Mouse (Mus musculus): ENCODE measurements around the gene Kcnn1.
"Not testable (repeated sequence)": the region's sequence is repeated elsewhere in the genome, so short reads cannot be mapped to it uniquely, and the experiment has no call there.

Gene Kcnn1

DNA sequence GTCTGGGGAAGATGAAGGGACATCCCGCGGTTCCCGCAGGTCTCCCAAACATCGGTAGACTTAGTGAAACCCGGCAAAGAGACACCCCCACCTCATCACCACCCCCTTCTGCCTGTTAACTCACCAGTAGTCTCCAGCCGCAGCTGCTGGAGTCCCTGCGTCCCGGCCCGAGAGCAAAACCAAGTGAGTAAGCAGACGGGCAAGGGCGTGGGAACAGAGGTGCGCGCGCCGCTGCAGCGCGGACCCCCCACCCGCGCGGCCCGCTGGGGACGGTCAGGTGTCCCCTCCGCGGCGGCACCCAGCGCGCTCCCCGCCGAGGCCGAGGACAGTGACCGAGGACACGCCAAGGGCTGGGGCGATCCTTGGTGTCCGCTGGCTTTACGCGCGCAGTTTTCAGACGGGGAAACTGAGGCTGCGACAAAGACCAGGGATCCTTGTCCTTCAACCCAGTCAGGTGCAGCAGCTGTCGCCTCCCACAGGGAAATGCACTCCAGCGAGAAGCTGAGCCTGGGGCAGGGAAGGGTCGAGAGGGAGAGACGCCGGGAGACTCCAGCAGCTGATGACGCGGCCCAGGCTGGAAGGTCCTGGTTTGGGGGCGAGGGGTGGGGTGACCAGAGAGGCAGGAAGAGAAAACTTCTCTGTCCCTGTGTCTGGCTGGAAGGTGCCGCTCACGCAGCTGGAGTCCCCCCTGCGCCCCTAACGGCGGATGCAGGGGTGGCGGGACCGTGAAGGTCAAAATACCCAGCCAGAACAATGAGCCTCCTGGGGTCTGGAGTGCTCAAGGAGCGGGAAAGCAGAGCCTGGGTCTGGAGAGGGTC, at the start of gene Kcnn1:
Gene Kcnn1 (minus strand): TSS at position 435 of the 818 bp plus-strand sequence.
- DNase-seq (ENCODE audit: low read depth, low spot score), result no peak

DNA sequence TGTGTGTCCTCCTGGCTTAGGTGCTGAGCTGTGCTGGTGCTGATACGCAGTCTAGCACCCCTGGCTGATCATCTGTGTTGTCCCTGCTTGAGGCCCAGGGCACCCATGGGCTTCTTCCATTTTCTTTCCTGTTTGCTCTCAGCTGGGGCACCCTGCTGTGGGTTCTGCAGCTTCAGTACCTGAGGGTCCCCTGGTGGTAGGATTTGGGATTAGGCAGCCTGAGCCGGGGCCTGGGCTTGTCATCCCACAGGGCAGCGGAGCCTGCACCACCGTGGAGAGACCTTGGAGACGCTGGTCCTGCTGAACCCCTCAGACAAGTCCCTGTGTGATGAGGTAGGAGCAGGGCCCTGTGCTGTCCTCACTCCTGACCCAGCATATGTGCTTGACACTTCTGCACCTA, 48.5 kb upstream of the Kcnn1 start:
- DNase-seq (ENCODE audit: low read depth, low spot score), result no peak

DNA sequence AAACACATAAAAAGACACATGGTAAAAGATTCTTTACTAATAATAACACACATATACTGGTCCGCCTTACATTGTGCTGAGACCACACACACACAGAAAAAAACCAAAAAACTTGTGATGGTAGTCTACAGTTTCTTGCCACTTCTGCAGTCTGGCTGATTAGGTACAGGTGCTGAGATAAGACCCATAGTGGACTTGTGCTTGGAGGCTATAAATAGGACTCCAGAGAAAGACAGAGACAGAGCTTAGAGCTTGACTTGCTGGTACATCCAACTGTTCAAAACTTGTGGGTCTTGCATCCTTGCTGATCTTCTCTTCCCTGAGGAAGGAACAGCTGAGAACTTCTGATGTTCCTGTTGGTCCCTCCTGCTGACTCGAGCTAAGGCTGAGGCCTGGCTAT, 44.5 kb upstream of the Kcnn1 start:
- DNase-seq (ENCODE audit: low read depth, low spot score), result no peak

DNA sequence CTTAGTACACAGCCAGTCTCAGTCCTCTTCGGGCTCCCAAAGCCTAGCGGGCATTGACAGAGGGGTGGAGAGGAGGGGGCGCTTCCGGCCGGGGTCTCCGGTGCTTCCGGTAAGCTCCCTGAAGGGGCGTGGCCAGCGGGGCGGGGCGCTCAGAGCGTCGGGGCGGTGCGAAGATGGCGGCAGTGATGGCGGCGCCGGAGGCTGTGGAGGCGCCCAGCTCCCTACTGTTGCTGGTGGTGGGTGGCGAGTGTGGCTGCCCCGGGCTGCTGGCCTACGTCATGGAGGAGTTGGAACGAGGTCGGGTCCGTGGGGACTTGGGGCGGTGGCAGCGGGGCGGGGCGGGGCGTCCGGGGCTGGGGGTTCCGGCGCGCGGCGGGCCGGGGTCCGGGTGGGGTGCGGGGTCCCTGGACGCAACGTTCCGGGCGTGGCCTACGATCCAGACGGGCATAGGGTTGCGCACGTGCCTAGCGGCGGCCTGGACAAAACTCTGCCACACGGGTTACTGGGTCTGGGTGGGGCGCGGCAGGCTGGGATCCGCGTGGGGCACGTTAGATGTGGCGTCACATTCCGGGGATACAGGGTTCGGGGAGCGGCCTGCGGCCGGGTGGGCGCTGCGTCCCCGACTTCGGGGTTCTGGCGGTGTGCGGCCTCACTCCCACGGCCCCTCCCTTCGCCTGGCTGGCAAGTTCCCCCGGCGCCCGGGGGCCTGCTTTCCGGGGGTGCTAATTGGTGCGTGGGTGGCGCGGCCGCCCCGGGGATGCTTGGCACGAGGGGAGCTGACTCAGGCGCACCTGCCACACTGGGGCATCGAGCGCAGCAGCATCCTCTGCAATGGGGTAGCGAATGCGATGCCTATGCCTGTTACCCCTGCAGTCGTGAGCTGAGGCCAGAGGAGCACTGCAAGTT, 43.0 kb upstream of the Kcnn1 start, which contains the start of gene Map1s:
Gene Map1s (plus strand): TSS at position 102 of the 906 bp plus-strand sequence.
- DNase-seq (ENCODE audit: low read depth, low spot score), result peak; percentile 93

DNA sequence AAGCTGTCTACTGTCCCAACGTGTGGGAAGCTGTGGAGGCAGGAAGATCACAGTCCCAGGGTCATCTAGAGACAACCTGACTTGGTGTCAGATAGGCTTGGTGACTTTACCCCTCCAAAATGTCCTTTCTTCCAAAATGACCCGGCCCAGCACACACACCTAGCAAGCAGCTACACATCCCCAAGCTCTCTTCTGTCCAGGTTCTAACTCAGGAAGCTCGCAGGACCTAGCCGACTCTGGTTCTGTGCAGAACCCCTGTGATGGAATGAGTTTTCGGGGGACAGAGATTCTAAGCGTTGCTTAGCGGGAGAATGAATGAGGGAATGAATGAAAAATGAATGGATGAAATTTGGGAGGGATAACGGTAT, 42.4 kb upstream of the Kcnn1 start:
- DNase-seq (ENCODE audit: low read depth, low spot score), result no peak

DNA sequence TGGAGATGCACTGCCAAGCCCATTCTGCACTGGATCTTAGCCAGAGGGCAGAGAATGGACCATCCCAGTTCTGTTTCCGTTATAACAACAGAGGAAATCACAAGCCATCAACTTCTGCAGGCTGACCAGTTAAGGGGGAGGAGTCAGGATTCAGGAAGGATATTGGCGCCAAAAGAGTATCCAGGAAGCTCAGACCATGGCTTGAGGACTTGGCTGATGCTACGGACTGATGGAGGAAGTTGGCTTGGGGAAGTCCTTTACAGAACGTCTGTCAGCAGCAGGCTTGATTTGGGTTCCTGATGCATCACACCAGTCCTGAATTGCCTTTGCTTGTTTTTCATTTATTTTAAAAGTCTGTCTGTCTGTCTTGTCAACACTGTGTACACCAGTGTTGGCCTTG, 41.5 kb upstream of the Kcnn1 start:
- DNase-seq (ENCODE audit: low read depth, low spot score), result peak; percentile 70

DNA sequence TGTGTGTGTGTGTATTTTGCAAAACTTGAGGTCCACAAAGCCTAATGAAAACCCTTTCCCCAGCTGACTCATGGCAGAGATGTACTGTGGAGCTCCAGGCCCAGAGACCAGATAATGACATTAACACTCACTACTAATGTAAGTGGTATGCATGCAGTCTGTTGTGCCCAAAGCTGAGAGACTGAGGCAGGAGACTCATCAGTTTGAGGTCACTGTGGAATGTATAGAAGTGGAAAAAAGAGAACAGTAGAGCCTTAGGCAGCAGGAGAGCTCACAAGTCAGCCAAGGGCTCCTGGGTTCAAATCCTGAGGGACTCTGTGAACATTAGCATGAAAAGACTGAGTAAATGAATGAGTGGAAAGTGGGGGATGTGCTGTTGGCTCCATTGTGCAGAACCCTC, 40.5 kb upstream of the Kcnn1 start:
- DNase-seq (ENCODE audit: low read depth, low spot score), result peak; percentile 41

DNA sequence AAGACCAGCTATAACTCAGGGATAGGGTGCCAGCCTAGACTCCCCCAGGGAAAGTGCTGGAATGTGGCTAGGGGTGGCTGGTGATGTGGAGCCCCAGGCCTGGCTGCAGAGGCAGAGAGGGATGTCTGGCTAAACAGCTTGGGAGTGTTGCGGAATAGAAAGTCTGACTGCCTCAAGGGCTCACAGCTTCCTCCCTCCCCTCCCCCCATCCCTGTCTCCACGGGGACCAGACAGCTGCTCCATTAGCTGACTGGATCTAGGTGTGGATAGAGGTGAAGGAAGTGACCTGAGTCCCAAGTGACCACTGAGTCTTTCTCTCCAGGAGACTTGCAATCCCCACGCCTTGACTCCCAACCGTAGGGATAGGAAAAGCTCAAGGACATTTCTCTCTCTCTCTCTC, 40.1 kb upstream of the Kcnn1 start:
- peak; percentile 53 for DNase-seq (ENCODE audit: low read depth, low spot score)

DNA sequence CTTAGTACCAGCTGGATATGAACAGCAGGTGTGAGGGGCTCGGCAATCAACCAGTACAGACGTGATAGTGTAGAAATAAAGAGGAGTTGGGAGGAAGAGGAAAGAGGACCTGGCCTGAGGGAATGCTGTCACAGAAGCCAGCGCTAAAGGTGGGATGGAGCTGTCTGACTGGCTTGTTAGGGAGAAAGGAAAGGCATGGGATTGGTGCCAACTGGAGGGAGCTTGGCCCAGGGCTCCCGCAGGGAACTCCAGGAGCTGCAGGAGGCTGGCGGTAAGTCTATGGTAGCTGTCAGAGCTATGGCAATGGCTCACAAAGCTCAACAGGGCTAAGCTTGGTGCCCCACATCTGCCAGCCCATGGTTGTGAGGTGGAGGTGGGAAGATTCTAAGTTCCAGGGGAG, 39.2 kb upstream of the Kcnn1 start:
- DNase-seq (ENCODE audit: low read depth, low spot score), result no peak

DNA sequence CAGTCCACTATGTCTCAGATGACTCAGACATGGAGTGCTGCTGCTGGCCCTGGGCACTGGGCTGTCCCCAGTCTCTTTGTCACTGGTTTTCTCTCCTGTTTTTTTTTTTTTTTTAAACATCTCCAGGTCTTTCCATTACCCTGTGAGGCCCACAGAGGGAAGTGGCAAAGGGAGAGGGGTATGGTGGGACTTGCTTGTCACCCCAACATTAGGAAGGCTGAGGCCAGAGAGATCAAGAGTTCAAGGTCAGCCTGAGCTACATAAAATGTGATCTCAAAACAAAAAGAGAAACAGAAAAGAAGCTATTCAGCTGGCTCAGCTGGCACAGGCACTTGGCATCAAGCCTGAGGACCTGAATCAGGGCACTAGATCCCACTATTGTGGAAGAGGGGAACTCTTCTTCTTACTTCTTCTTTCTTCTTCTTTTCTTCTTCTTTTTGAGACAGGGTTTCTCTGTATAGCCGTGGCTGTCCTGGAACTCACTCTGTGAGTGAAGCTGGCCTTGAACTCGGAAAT, 37.9 kb upstream of the Kcnn1 start:
- no peak for DNase-seq (ENCODE audit: low read depth, low spot score)

DNA sequence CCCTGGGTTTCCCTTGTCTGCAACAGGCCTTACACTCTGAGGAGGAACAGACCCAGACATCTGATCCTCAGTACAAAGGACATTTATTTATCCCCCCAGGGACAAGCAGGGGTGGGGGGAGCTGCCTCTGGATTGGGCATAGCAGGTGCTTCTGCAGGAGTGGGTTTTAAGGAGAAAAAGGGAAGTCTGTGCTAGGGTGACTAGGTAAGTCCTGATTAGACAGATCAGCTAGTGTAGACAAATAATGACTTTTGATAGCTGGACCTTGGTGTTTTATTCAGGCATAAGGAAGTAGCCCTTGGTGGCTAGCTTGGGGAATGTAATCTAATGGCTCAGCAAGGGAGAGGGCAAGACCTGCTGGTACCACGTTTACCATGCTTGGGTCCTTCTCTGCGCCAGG, 36.2 kb upstream of the Kcnn1 start:
- DNase-seq (ENCODE audit: low read depth, low spot score), result no peak

DNA sequence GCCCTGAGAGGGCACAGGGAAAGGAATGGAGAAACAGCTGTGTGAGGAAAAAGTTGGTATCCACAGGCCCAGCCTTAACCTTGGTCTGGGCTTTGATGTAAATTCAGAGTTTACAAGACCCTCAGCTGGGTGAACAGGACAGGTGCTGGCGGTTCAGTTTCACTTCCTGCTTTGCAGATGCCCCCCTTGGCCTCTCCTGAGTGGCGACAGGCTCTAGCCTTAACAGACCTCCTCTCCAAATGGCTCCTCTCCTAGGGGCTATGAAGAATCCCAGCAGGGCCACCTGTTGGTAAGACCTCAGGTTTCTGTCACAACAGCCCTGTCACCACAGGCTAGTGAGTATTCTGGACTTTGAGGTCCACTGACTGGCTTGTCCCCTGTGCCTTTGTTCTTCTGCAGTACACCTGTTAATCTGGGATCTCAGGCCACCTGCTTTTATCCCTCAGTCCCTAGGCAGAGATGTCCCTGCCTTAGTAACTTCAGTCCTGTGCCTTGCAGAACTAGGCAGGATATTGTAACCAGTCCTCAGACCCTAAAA, 35.7 kb upstream of the Kcnn1 start:
- peak; percentile 92 for DNase-seq (ENCODE audit: low read depth, low spot score)

DNA sequence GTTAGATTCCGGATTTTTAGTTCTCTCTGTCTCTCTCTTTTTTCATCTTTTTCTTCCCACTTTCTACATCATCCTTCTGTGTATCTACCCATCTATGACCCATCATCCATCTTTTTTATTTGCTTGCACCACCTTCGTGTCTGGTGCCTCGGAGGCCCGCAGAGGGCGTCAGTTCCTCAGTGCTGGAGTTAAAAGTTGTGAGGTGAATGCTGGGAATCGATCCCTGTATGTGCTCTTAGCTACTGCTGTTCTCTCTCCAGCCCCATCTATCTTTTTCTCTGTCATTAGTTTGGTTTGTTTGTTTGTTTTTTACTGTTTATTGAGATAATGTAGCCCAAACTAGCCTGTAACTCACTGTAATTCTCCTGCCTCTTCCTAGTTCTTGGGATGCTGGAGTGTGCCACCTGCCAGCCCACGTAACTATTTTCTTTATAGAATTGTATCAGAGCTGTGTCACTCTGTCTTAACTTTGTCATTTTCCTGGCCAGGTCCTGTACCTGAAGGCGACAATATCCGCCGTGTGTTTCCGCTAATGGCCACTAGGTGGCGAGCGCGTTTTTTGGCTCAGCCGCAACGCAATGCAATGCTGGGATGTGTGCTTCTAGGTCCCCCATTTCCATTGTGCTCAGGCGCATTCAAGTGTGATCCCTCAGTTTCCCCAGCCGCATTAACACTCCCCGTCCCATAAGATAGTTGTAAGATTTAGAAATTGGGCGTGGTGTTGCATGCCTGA, 34.8 kb upstream of the Kcnn1 start:
- DNase-seq (ENCODE audit: low read depth, low spot score), result peak; percentile 92

DNA sequence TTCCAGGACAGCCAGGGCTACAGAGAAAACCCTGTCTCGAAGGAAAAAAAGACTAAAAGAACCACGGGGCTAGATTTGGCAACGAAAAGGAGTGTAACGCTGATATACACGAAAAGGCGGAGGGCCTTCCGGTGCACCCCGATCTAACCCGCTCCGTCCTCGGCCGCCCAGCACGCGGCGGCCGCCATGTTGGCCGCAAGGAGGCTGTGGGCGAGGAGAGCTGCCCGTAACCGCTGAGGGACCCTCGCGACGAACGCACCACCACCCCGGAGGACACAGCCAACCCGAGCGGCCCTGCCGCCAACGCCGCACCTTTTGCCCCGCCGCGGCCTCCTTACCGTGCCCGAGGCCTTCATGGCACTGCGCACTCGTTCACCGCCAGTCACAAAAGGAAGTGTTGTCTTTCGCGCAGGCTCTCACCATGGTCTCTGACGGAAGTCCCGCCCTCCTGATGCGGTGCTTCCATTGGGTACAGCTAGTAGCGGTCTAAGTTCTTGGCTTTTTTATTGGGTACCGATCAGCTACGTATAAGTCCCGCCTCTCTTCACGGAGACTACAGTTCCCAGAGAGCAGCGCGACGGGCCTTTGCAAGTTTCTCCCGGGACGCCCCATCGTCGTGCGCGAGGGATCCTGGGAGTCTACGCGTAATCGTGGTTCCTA, 34.1 kb upstream of the Kcnn1 start, which contains the start of gene Rpl18a:
Gene Rpl18a (minus strand): TSS at position 392 of the 660 bp plus-strand sequence.
- DNase-seq (ENCODE audit: low read depth, low spot score), result peak; percentile 98

DNA sequence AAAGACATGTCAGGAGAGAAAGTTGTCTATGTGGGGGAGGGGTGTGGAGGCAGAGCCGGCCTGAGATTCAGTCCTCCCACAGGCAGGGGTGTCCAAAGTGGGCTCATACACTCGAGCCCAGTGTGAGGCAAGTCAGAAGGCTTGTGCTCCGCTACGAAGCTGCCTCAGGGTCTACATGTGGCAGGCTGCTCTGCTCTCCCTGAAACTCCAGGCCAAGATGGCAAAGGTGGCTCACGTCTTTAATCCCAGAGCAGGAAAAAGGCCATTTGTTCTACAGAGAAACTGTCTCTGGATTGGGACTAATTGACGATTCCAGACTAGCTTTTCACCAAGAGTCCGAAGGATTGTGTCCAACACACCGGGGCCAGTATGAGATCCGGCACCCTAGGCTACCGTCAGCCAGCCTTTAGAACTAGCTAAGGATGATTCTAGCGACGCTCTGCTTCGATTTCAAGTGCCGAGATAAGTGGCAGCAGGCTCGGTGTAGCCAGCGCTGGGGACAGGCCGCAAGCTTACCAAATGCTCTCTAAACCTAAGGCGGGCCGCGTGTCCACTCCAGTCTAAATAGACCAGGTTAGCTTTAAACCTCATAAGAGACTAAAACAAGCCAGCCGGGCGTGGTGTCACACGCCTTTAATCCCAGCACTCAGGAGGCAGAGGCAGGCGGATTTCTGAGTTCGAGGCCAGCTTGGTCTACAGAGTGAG, 33.4 kb upstream of the Kcnn1 start:
- DNase-seq (ENCODE audit: low read depth, low spot score), result peak; percentile 13

DNA sequence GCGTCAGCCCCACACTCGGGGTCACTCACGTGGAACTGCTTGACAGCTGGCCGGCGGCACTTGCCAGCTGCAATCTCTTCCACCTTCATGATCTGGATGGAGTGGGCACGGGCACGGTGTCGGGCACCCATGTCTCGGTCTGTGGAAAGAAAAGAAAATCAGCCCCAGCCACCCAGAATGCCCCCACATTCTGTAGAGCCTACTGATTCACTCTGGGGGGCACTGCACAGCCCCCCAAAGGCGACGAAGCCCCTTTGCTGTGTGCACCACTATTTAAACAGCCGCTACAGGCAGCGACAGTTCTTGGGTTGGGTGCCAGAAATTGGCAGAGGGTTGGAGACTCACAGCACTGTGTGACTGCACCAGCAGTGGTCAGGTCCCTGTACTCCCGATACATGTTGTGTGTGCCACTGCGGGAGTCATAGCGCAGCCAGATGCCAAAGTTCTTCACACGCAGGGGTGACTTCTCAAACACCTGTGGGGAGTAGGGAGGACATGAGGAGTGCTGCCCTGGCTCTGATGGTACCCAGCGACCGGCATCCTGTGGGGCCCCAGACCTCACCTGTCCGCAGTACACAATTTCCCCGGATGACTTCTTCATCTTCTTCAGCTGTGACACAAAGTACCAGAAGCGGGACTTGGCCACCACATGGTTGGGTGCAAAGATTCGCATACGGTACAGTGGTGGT, 32.7 kb upstream of the Kcnn1 start:
- DNase-seq (ENCODE audit: low read depth, low spot score), result not testable (repeated sequence)

DNA sequence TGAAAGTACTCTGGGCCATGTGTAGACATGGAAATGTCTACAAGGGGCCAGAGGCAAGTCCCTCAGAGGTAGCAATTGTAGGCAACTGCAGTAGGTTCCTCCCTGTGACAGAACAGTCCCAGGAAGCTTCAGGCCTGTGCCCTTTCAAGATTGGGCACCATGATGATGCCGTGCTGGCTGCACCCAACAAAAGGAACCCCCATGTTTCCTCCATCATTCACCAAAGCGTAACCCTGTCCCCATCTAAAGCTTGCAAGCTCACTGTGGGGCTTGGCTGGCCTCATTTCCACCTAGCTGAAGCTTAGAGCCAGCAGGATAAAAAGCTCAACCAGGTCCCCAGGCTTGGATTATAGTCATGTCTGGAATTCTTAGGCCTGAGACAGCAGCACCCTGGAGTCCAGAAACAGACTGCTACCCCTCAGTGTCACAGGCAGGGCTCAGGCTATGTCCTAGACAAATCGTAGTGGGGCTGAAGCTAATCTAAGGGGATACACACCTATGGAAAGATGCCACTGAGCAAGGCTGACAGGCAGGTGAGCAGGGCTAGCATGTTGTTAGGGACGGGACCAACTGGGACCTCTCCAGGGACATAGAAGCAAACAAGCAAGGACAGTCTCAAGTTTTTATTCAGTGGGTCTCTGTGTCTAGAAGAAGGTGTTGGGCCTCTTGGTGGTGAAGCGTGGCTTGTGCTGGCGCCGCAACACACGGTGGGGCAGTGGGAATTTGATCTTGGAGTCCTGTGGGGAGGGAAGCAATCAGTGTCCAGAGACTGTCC, 31.9 kb upstream of the Kcnn1 start:
- no peak for DNase-seq (ENCODE audit: low read depth, low spot score)

DNA sequence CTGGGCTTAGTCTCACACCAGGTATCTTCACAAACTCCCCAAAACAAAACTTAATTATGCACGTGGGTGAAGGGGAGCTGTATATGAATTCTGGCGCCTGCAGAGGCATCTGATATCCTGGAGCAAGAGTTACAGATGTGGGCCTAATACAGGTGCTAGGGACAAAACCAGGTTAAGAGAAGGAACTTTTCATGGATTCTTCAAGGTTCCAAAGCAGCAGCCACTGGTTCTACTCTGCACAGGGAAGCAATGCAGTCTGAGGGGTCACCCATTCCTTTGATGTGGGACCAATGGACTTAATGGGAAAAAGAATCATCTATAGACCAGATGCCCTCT, 31.3 kb upstream of the Kcnn1 start:
- no peak for DNase-seq (ENCODE audit: low read depth, low spot score)
